Mouse (Mus musculus) C2C12 (cell line): ENCODE data around the gene AB124611.

Experiments
- CEBPB ChIP-seq: IDR thresholded peaks from one replicate; pipeline ENCODE4 v1.6.1; 2011; ENCODE audit warnings: low read depth, mild to moderate bottlenecking, control low read depth, moderate library complexity
- CTCF ChIP-seq: IDR thresholded peaks from one replicate; pipeline ENCODE4 v1.5.1; 2011; ENCODE audit not compliant: control insufficient read depth, insufficient read depth, insufficient read length
- FOSL1 ChIP-seq: IDR thresholded peaks from one replicate; pipeline ENCODE4 v1.8.0; 2011; ENCODE audit warnings: mild to moderate bottlenecking, low read length; ENCODE audit not compliant: poor library complexity, insufficient read depth, severe bottlenecking
- MAX ChIP-seq: IDR thresholded peaks from one replicate; pipeline ENCODE4 v1.6.1; 2011; ENCODE audit warnings: mild to moderate bottlenecking, control low read depth
- MYOD1 ChIP-seq: IDR thresholded peaks from one replicate; pipeline ENCODE4 v1.6.1; 2011; ENCODE audit warnings: low read depth; ENCODE audit not compliant: control insufficient read depth, insufficient read length
- MYOG ChIP-seq: IDR thresholded peaks from one replicate; pipeline ENCODE4 v1.6.1; 2011; ENCODE audit not compliant: control insufficient read depth, insufficient read length; ENCODE audit errors: extremely low read depth
- USF1 ChIP-seq: IDR thresholded peaks from one replicate; pipeline ENCODE4 v1.6.1; 2011; ENCODE audit warnings: low read depth, mild to moderate bottlenecking, control low read depth, moderate library complexity

DNA sequence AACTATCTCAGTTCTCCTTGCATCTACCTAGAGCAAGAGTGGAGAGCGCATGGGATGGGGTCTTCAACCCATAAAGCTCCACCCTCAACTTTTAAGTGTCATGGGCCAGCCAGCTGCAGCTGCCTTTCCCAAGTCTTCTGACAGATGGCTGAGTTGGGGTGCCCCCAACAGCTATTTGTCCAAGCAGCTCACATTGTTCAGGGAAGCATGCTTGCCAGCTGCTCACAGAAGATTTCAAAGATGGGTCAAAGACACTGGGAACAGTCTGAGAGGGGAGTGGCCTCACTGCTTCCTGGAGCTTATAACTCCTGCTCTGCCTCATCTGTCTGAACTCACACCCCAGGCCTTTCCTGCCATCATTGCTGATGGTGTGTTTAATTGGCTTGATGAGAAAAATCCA, 50.3 kb downstream of the AB124611 start:
- TF ChIP-seq MAX: no peak
- TF ChIP-seq CTCF: no peak
- no peak for TF ChIP-seq CEBPB
- TF ChIP-seq USF1: no peak
- no peak for TF ChIP-seq MYOG
- TF ChIP-seq MYOD1: no peak
- TF ChIP-seq FOSL1: no peak
